Mouse (Mus musculus) heart, embryonic 12.5 days (tissue): ENCODE data around the gene Ralbp1. TPM values are rescaled to one million over a fixed set of nuclear protein-coding genes. Genes with fewer than 3 reads are reported as not detected.

Source experiments
- ATAC-seq: fragments of 200-750 bp; cut with Nextera tagmentation; 2 replicates; pipeline ENCODE4 v1.8.0; 2017; ENCODE audit warnings: moderate TSS enrichment, moderate library complexity; ENCODE audit not compliant: insufficient number of reproducible peaks, low FRiP score
- H3K27ac ChIP-seq: fragments of 300-500 bp; sonication (generic); 2 replicates; pipeline ENCODE4 v1.5.1; 2016; ENCODE audit warnings: mild to moderate bottlenecking, moderate library complexity; ENCODE audit not compliant: poor library complexity, severe bottlenecking
- H3K27me3 ChIP-seq: fragments of 300-500 bp; sonication (generic); replicated peaks from 2 replicates; pipeline ENCODE4 v1.6.1; 2016; ENCODE audit warnings: mild to moderate bottlenecking, moderate library complexity
- H3K36me3 ChIP-seq: fragments of 300-500 bp; sonication (generic); 2 replicates; pipeline ENCODE4 v1.6.1; 2016; ENCODE audit warnings: mild to moderate bottlenecking, moderate library complexity
- H3K4me1 ChIP-seq: fragments of 300-500 bp; sonication (generic); replicated peaks from 2 replicates; pipeline ENCODE4 v1.6.1; 2016; ENCODE audit warnings: mild to moderate bottlenecking
- H3K4me2 ChIP-seq: fragments of 300-500 bp; sonication (generic); 2 replicates; pipeline ENCODE4 v1.6.1; 2016; ENCODE audit warnings: mild to moderate bottlenecking, moderate library complexity
- H3K4me3 ChIP-seq: fragments of 300-500 bp; sonication (generic); 2 replicates; pipeline ENCODE4 v1.5.1; 2016; ENCODE audit warnings: mild to moderate bottlenecking
- H3K9ac ChIP-seq: fragments of 300-500 bp; sonication (generic); 2 replicates; pipeline ENCODE4 v1.6.1; 2016; ENCODE audit warnings: mild to moderate bottlenecking, moderate library complexity
- H3K9me3 ChIP-seq: fragments of 300-500 bp; sonication (generic); replicated peaks from 2 replicates; pipeline ENCODE4 v1.6.1; 2016; ENCODE audit warnings: mild to moderate bottlenecking, moderate library complexity
- WGBS: fragments of 180-500 bp; shearing (Covaris S2); methylation state at CpG from one replicate; pipeline ENCODE4 v1.1.7; 2016; 5-methylcytosine and 5-hydroxymethylcytosine counted together
- polyA plus RNA-seq: library from polyadenylated mRNA; unstranded; fragments of >200 nt; fragmentation: Nextera tagmentation; extraction: Ambion mirVana; gene quantifications from 2 replicates; pipeline ENCODE4 v1.2.1, GENCODE M21; 2016

The Ralbp1 gene
- polyA plus RNA-seq, 1 experiment from 2014 or later: 41.1 TPM

DNA sequence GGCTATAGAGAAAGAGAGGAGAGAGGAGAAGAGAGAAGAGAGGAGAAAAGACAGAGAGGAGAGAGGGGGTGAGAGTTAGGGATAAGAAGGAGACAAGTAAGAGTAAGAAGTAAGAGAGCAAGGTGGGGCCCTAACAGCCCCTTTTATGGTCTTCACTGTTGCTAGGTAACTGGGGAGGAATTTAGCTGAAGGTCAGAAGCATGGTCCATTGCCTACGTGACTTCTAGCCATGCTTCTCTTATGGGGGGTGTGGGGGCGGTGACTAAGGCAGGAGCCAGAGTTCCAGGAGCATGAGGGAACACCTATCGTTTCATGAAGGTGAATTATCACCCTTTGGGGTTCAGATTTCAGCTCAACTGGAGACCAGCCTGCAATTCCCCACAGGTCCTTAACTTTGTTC, 10.4 kb upstream of the Ralbp1 start:
- peaks cover 3% of the 10 kb centered on the region; the same call in 1 of the 2 replicates for H3K9me3 ChIP-seq
- H3K36me3 ChIP-seq: no peaks in the 10 kb centered on the region
- no peak overlapping the region for H3K9ac ChIP-seq
- H3K27ac ChIP-seq: no peak overlapping the region
- no peak overlapping the region for H3K4me3 ChIP-seq
- no peaks in the 10 kb centered on the region for H3K27me3 ChIP-seq
- WGBS: 78% methylated on average over 3 of the region's 3 CpGs
- H3K4me2 ChIP-seq: no peak overlapping the region
- ATAC-seq: no peak
- no peaks in the 10 kb centered on the region for H3K4me1 ChIP-seq

DNA sequence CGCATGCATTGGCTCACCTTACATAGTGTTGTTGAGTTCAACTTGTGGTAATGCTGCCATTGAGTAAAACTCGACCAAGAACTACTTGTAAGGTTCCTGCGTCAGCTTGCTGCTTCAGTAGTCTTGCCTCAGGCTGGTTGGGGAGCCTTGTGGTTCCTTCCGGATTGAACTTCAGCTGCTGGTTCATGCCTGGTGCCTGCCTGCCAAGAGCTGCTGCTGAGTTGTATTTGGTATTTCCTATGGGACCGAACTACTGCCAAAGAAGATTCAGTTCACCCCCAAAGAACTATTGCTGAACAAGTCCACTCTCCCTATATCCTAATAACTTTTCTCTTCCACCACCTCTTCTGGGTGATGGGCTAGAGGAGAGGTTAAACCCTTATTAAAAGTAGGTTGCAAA, 3.9 kb upstream of the Ralbp1 start:
- no peak overlapping the region for H3K27ac ChIP-seq
- no peak for ATAC-seq
- H3K9ac ChIP-seq: no peak overlapping the region
- no peaks in the 10 kb centered on the region for H3K27me3 ChIP-seq
- no peaks in the 10 kb centered on the region for H3K36me3 ChIP-seq
- H3K9me3 ChIP-seq: no peaks in the 10 kb centered on the region
- no peak overlapping the region for H3K4me3 ChIP-seq
- no peak overlapping the region for H3K4me2 ChIP-seq
- peaks cover 9% of the 10 kb centered on the region; the same call in 1 of the 2 replicates for H3K4me1 ChIP-seq
- WGBS: 79% methylated on average over 5 of the region's 5 CpGs

DNA sequence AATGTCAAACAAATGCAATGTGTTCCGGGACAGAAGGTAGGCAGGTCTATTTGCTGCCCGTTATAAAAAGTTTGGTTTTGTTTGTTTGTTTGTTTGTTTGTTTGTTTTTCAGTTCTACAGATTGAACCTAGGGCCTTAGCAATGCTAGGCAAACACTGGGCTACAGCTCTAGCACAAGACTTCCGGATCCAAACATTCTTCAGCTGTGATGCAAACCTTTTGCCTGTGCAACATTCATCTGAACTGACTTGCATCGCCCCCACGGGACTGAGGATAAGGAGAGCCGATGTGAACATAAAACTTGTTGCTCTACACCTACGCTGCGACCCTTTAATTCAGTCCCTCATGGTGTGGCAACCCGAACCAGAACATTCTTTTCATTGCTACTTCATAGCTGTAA, 973 bp upstream of the Ralbp1 start:
- Histone ChIP-seq H3K4me1 (peaks cover 16% of the 10 kb centered on the region), H3K9me3 (no peaks in the 10 kb centered on the region), H3K36me3 (no peaks in the 10 kb centered on the region), H3K27ac (peak overlapping the region; percentile 92; the same call in 1 of the 2 replicates), H3K9ac (peak overlapping the region; percentile 62; the same call in 1 of the 2 replicates), H3K27me3 (no peaks in the 10 kb centered on the region), H3K4me3 (peak overlapping the region; percentile 85; the same call in 1 of the 2 replicates), H3K4me2 (peak overlapping the region; percentile 79)
- 59% methylated on average over 9 of the region's 9 CpGs for WGBS
- ATAC-seq: no peak

DNA sequence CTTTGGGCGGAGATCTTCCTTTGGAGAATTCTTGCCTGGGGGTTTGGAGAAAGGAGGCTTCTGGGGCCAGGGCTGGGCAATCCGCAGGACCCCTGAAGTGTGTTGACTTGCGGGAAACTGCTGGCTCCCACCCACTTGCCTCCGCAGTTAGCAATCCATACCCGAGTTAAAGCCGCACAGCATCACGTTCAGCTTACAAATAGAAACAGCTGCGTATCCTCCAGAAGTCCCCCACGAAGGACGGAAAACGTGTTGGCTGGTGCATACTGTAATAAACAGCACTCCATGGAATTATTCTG, 251 bp downstream of the Ralbp1 start:
- peak overlapping the region; percentile 85 for H3K4me3 ChIP-seq
- ATAC-seq: no peak
- H3K4me2 ChIP-seq: peak overlapping the region; percentile 79
- no peaks in the 10 kb centered on the region for H3K27me3 ChIP-seq
- peak overlapping the region; percentile 62 for H3K9ac ChIP-seq
- H3K36me3 ChIP-seq: no peaks in the 10 kb centered on the region
- no peaks in the 10 kb centered on the region for H3K9me3 ChIP-seq
- peak overlapping the region; percentile 92 for H3K27ac ChIP-seq
- WGBS: 0% methylated on average over 11 of the region's 11 CpGs
- H3K4me1 ChIP-seq: peaks cover 23% of the 10 kb centered on the region

DNA sequence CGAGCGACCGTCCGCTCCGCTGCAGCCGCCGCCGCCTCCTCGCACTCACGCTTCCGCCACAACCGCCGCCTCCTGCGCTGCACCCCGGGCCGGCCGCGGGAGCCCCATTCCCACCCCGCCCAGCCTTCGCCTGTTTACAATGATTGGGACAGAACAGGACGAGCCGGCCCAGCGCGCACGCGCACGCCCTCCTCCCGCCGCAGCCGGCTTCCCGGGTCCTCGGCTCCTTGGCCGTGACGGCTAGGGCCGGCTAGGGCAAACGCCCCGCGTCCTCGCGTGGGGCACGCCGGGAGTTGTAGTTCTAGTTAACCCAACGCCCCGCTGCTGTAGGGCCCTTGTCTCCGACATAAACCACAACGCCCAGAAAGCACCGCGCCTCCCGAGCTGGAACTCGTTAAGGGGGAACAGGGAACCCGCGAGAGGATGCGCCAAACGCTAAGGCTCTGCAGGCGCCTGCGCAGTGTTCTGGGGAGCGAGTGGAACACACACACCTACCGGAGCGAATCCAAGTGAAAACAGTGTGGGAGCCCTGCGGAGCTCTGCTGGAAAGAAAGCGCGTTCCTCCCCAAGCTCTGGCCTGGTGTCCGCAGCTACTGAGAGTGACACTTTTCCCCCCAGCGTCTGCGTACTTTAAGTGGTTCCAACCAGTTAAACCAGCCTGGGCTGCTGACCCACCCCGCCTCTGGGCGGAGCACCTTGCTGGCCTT, 754 bp downstream of the Ralbp1 start:
- ATAC-seq: peak; percentile 99
- Histone ChIP-seq H3K4me3 (peak overlapping the region; percentile 85), H3K4me1 (peaks cover 23% of the 10 kb centered on the region), H3K36me3 (no peaks in the 10 kb centered on the region), H3K27me3 (no peaks in the 10 kb centered on the region), H3K27ac (peak overlapping the region; percentile 92), H3K4me2 (peak overlapping the region; percentile 94), H3K9ac (peak overlapping the region; percentile 89), H3K9me3 (no peaks in the 10 kb centered on the region)
- WGBS: 1% methylated on average over 67 of the region's 67 CpGs

DNA sequence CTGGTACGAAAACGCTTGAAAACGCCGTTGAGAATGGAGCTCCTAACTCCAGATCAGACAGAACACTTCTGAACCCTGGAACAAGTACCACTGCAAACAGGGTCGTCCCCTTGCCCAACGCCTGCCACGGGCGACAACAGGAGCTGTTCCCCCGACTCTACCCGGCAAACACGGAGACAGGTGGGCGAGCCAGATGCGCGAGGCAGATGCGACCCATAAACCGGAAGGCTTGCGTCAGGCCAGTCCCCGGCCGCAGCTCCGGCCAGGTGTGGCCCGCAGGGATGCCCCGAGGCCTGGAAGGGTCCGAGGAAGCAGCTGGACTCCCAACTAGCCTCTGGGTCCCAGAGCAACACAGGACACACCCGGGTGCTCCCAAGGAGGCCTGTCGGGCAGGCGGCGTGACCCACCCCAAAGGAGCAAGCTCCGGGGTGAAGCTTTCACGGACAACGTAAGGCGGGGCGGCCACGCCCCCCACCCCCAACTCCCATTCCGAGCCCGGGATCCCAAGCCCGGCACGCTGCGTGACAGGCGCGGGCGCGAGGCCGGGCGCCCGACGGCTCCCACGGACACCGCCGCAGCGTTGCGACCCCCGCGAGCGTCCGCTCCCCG, 1.4 kb downstream of the Ralbp1 start:
- WGBS: under 1% methylated on average over 56 of the region's 56 CpGs
- Histone ChIP-seq H3K4me2 (peak overlapping the region; percentile 94), H3K4me3 (peak overlapping the region; percentile 85), H3K27ac (peak overlapping the region; percentile 92), H3K9ac (peak overlapping the region; percentile 89), H3K27me3 (no peaks in the 10 kb centered on the region), H3K36me3 (no peaks in the 10 kb centered on the region), H3K4me1 (peaks cover 23% of the 10 kb centered on the region), H3K9me3 (no peaks in the 10 kb centered on the region)
- ATAC-seq: peak; percentile 36

DNA sequence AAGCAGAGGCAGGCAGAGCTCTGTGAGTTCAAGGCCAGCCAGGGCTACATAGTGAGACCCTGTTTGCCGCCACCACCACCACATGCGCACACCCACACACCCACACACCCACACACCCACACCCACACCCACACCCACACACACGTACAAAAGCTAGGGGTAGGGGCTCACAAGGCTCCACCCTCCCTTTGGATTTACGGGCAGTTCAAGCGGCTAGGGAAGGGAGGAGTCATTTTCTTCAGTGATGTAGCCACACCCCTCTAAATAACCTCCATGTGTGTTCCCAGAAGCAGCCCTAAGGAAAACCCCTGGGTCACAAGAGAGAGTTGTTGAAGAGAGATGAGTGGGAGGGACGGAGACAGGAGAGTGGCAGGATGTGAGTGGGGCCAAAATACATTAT, 8.6 kb downstream of the Ralbp1 start:
- WGBS: 71% methylated on average over 6 of the region's 6 CpGs

DNA sequence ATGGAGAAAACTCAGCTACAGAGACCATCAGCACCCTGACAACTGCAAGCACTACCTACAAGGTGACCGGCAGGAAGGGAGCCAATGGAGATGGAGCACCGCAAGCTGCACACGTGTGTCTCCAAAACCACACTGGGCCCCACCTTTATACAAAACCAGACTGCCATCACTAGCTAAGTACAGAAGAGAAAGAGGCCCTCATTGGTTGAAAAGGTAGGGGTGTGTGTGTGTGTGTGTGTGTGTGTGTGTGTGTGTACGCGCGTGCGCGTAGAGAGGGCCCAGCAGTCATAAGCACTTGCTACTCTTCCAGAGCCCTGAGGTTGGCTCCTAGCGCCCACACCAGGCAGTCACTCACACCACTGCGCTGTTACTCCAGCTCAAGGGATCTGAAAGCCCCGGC, 11.8 kb downstream of the Ralbp1 start:
- Histone ChIP-seq H3K9ac (no peak overlapping the region), H3K27me3 (no peaks in the 10 kb centered on the region), H3K4me3 (no peak overlapping the region), H3K27ac (no peak overlapping the region), H3K36me3 (no peaks in the 10 kb centered on the region), H3K4me2 (no peak overlapping the region), H3K4me1 (peaks cover 14% of the 10 kb centered on the region), H3K9me3 (no peaks in the 10 kb centered on the region)
- no peak for ATAC-seq
- WGBS: 95% methylated on average over 11 of the region's 11 CpGs

More for the DNA sequence above, 8.6 kb downstream of the Ralbp1 start:
- no peak overlapping the region for H3K4me3 ChIP-seq
- H3K9me3 ChIP-seq: no peaks in the 10 kb centered on the region
- no peaks in the 10 kb centered on the region for H3K27me3 ChIP-seq
- H3K4me1 ChIP-seq: peaks cover 15% of the 10 kb centered on the region
- ATAC-seq: 0 out of 2 replicates have a peak, but pooled peaks have one; percentile 27
- H3K36me3 ChIP-seq: no peaks in the 10 kb centered on the region
- H3K4me2 ChIP-seq: no peak overlapping the region
- H3K9ac ChIP-seq: no peak overlapping the region
- H3K27ac ChIP-seq: no peak overlapping the region

DNA sequence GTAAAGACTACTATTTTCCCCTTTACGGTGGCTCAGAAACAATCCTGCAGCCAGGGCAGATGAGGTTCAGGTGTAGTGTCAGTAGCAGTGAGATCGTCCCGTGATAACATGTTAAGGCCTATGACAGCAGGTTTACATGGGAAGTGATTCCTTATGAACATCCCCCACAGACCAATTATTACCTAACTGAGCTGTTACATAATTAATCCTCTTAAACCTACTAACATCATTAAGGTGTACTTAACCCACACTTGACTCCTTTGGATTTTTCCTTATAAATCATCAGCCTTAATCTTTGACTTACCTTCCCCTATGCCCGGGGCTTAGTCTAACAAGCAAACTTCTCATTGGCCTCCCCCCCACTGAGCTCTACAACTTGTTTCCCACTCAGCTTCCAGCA, 12.4 kb downstream of the Ralbp1 start:
- WGBS: 83% methylated on average over 4 of the region's 4 CpGs

DNA sequence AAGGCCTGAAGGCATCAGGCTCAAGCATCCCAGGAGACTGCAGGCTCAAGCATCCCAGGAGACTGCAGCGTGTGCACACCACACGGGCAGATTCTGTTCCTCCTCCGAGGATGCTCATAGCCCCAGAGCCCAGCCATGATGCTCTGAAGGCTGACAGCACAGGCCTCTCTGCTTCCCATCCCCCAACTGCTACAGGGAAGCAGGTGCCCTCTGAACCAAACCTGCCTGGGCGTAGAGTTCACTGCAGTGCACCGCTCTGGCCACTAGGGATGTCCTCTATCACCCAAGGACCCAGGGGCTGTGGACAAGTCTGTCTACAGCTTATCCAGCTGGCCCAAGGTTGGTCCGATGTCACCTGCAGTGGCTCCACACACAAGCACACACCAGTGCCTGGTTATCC, 12.9 kb downstream of the Ralbp1 start:
- 49% methylated on average over 6 of the region's 6 CpGs for WGBS
- Histone ChIP-seq H3K36me3 (0 out of 2 replicates have a peak, but pooled peaks cover 1% of the 10 kb centered on the region), H3K9me3 (no peaks in the 10 kb centered on the region), H3K4me1 (peaks cover 14% of the 10 kb centered on the region), H3K9ac (no peak overlapping the region), H3K27ac (no peak overlapping the region), H3K4me2 (no peak overlapping the region), H3K27me3 (no peaks in the 10 kb centered on the region), H3K4me3 (no peak overlapping the region)
- peak; percentile 27; the same call in 1 of the 2 replicates for ATAC-seq

More for the DNA sequence above, 12.4 kb downstream of the Ralbp1 start:
- Histone ChIP-seq H3K4me3 (no peak overlapping the region), H3K36me3 (no peaks in the 10 kb centered on the region), H3K4me2 (no peak overlapping the region), H3K27ac (no peak overlapping the region), H3K4me1 (peaks cover 14% of the 10 kb centered on the region), H3K9ac (no peak overlapping the region), H3K27me3 (no peaks in the 10 kb centered on the region), H3K9me3 (no peaks in the 10 kb centered on the region)
- ATAC-seq: no peak

DNA sequence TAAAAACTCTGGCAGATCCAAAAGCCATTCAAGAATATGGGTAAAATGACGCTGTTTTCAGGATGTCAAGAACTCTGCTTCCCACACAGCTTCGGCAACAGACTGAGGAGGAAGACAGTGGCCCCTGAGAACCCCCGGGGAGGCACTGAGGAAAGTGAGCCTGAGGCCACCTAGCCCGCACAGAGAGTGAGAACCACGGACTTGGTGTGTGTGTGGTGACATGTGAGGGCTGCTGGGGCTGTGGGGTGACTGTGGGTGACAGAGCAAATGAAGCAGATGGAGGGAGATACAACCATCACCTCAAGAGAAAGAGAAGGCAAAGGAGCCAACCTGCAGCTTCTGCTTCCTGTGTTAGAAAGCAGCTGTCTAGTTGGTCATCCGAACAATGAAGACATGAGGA, 13.5 kb downstream of the Ralbp1 start:
- ATAC-seq: no peak
- no peak overlapping the region for H3K27ac ChIP-seq

More for the DNA sequence above, 13.5 kb downstream of the Ralbp1 start:
- Histone ChIP-seq H3K4me2 (no peak overlapping the region), H3K4me3 (no peak overlapping the region), H3K9me3 (no peaks in the 10 kb centered on the region), H3K9ac (no peak overlapping the region), H3K27me3 (no peaks in the 10 kb centered on the region), H3K4me1 (peaks cover 14% of the 10 kb centered on the region), H3K36me3 (peaks cover 7% of the 10 kb centered on the region; the same call in 1 of the 2 replicates)
- WGBS: 57% methylated on average over 6 of the region's 6 CpGs
